Mouse (Mus musculus): ENCODE data around the gene Commd1. TPM values are rescaled to one million over a fixed set of nuclear protein-coding genes. Genes with fewer than 3 reads are reported as not detected.

The Commd1 gene
- polyA plus RNA-seq, 1 experiment from 2014 or later, result 127 TPM

- H3K27me3 ChIP-seq, result no peaks in the 10 kb centered on the region
- in situ Hi-C loops (cut with MboI; ENCODE audit: low pct_unique_long_range_greater_than_20kb), result no loop called here
- no peak for DNase-seq (ENCODE audit: low read depth, low spot score)
- ChIA-PET CTCF (interaction anchor here (0.6 to 1.2 kb wide), 3 partner anchors 13 to 164 kb away, joined by 3 read pairs; no protein-coding TSS in a partner anchor), POLR2A (no interaction called here)
- TF ChIP-seq CTCF (IDR thresholded peaks at IDR 0.05), result no peak
- no peak for ATAC-seq
Measured at GRCm38 (mm10) chr11:22900041-22900440, 82.1 kb downstream of the Commd1 start.

- DNase-seq (ENCODE audit: low read depth, low spot score), result no peak
- no peak for TF ChIP-seq CTCF (IDR thresholded peaks at IDR 0.05)
- ChIA-PET CTCF (interaction anchor here (1.2 to 1.6 kb wide), 2 partner anchors 30 to 41 kb away, joined by 3 to 6 read pairs; no protein-coding TSS in a partner anchor), POLR2A (no interaction called here)
- no peak for ATAC-seq
- in situ Hi-C loops (cut with MboI; ENCODE audit: low pct_unique_long_range_greater_than_20kb), result no loop called here
- no peaks in the 10 kb centered on the region for H3K27me3 ChIP-seq
Measured at GRCm38 (mm10) chr11:22897642-22898041, 84.5 kb downstream of the Commd1 start.

GRCm38 (mm10) chr11:22897127-22897526, 85.1 kb downstream of the Commd1 start:
- ATAC-seq (no peak), DNase-seq (ENCODE audit: low read depth, low spot score) (no peak)
- no peak for TF ChIP-seq CTCF (IDR thresholded peaks at IDR 0.05)
- in situ Hi-C loops (cut with MboI; ENCODE audit: low pct_unique_long_range_greater_than_20kb), result no loop called here
- H3K27me3 ChIP-seq, result no peaks in the 10 kb centered on the region
- CTCF ChIA-PET, result interaction anchor here (1.6 kb wide), 1 partner anchor 29 kb away, joined by 6 read pairs; no protein-coding TSS in a partner anchor
- POLR2A ChIA-PET, result no interaction called here

- H3K27me3 ChIP-seq, result no peaks in the 10 kb centered on the region
- no peak for ATAC-seq
- in situ Hi-C loops (cut with MboI; ENCODE audit: low pct_unique_long_range_greater_than_20kb), result no loop called here
- TF ChIP-seq CTCF (IDR thresholded peaks at IDR 0.05), result no peak
- DNase-seq (ENCODE audit: low read depth, low spot score), result no peak
- POLR2A ChIA-PET, result no interaction called here
- CTCF ChIA-PET, result interaction anchor here (1.0 to 1.8 kb wide), 3 partner anchors 11 to 30 kb away, joined by 3 to 5 read pairs (median 3); no protein-coding TSS in a partner anchor
Measured at GRCm38 (mm10) chr11:22893075-22893474, 89.1 kb downstream of the Commd1 start.

GRCm38 (mm10) chr11:22892466-22892865, 89.7 kb downstream of the Commd1 start:
- ATAC-seq (no peak), DNase-seq (ENCODE audit: low read depth, low spot score) (no peak)
- no peak for TF ChIP-seq CTCF (IDR thresholded peaks at IDR 0.05)
- in situ Hi-C loops (cut with MboI; ENCODE audit: low pct_unique_long_range_greater_than_20kb), result no loop called here
- H3K27me3 ChIP-seq, result no peaks in the 10 kb centered on the region
- ChIA-PET CTCF (interaction anchor here (1.0 to 1.8 kb wide), 3 partner anchors 11 to 30 kb away, joined by 3 to 5 read pairs (median 3); no protein-coding TSS in a partner anchor), POLR2A (no interaction called here)

GRCm38 (mm10) chr11:22891876-22892275, 90.3 kb downstream of the Commd1 start:
- ATAC-seq, result no peak

DNA sequence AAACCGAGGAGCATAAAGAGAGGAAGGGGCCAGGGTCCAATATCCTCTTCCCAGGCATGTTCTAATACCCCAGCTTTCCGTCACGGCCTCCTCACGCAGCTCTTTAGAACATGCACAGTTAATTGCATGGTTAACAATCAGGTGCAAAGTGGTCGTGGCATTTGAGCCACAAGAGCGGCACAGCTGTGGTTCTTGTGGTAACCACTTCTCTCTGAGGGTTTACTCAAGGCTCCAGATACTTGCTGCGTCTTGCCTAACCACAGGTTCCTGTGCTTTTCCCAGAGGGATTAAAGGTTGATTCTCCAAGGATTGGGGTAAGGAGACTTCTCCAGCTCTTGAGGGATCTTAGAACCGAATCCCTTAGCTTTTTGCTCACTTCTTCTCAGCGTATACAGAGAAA, 90.9 kb downstream of the Commd1 start:
- H3K27me3 ChIP-seq, result no peaks in the 10 kb centered on the region
- ChIA-PET CTCF (interaction anchor here (0.9 to 1.0 kb wide), 2 partner anchors 19 to 46 kb away, joined by 3 read pairs; no protein-coding TSS in a partner anchor), POLR2A (interaction anchor here (1.2 kb wide), 1 partner anchor 19 kb away, joined by 3 read pairs; no protein-coding TSS in a partner anchor)
- TF ChIP-seq CTCF (IDR thresholded peaks at IDR 0.05), result no peak
- no peak for ATAC-seq
- no peak for DNase-seq (ENCODE audit: low read depth, low spot score)
- in situ Hi-C loops (cut with MboI; ENCODE audit: low pct_unique_long_range_greater_than_20kb), result no loop called here

More at GRCm38 (mm10) chr11:22891876-22892275, 90.3 kb downstream of the Commd1 start:
- TF ChIP-seq CTCF (IDR thresholded peaks at IDR 0.05), result no peak
- ChIA-PET CTCF (interaction anchor here (1.1 to 1.8 kb wide), 2 partner anchors 12 to 29 kb away, joined by 3 to 5 read pairs; no protein-coding TSS in a partner anchor), POLR2A (no interaction called here)
- in situ Hi-C loops (cut with MboI; ENCODE audit: low pct_unique_long_range_greater_than_20kb), result no loop called here
- no peaks in the 10 kb centered on the region for H3K27me3 ChIP-seq
- no peak for DNase-seq (ENCODE audit: low read depth, low spot score)

- CTCF ChIA-PET, result no interaction called here
- DNase-seq (ENCODE audit: low read depth, low spot score) (no peak), ATAC-seq (no peak)
- POLR2A ChIA-PET, result interaction anchor here (0.6 kb wide), 1 partner anchor 74 kb away, joined by 3 read pairs; no protein-coding TSS in a partner anchor
- TF ChIP-seq CTCF (IDR thresholded peaks at IDR 0.05), result no peak
- H3K27me3 ChIP-seq, result no peaks in the 10 kb centered on the region
- in situ Hi-C loops (cut with MboI; ENCODE audit: low pct_unique_long_range_greater_than_20kb), result no loop called here
Measured at GRCm38 (mm10) chr11:22889224-22889623, 93.0 kb downstream of the Commd1 start.

- POLR2A ChIA-PET, result no interaction called here
- in situ Hi-C loops (cut with MboI; ENCODE audit: low pct_unique_long_range_greater_than_20kb), result no loop called here
- CTCF ChIA-PET, result interaction anchor here (1.3 kb wide), 1 partner anchor 29 kb away, joined by 3 read pairs; no protein-coding TSS in a partner anchor
- no peak for ATAC-seq
- no peaks in the 10 kb centered on the region for H3K27me3 ChIP-seq
- TF ChIP-seq CTCF (IDR thresholded peaks at IDR 0.05), result no peak
- DNase-seq (ENCODE audit: low read depth, low spot score), result no peak
Measured at GRCm38 (mm10) chr11:22886991-22887390, 95.2 kb downstream of the Commd1 start.

GRCm38 (mm10) chr11:22885350-22885749, 96.8 kb downstream of the Commd1 start:
- DNase-seq (ENCODE audit: low read depth, low spot score) (no peak), ATAC-seq (no peak)
- no peak for TF ChIP-seq CTCF (IDR thresholded peaks at IDR 0.05)
- POLR2A ChIA-PET, result no interaction called here
- H3K27me3 ChIP-seq, result no peaks in the 10 kb centered on the region
- in situ Hi-C loops (cut with MboI; ENCODE audit: low pct_unique_long_range_greater_than_20kb), result no loop called here
- CTCF ChIA-PET, result no interaction called here

DNA sequence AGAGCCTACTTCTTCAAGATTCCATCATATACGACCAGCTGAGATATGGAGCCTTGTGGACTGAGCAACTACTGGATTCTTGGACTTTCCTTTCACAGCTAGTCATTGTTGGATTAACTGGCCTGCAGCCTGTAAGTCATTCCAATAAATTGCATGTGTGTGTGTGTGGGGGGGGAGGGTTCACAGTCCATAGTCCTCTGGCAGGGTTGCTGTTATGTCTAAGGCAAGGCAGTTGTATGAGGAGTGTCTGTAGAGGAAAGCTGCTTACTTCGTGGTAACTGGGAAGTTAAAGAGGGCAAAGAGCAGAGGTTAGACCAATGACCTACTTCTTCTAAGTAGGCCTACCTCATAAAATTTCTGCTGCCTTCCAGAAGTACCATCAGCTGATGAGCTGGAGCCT, 98.5 kb downstream of the Commd1 start:
- ChIA-PET POLR2A (interaction anchor here (0.5 kb wide), 1 partner anchor 252 kb away, joined by 7 read pairs; no protein-coding TSS in a partner anchor), CTCF (interaction anchor here (0.9 kb wide), 1 partner anchor 22 kb away, joined by 3 read pairs; no protein-coding TSS in a partner anchor)
- no peak for DNase-seq (ENCODE audit: low read depth, low spot score)
- no peak for ATAC-seq
- no peaks in the 10 kb centered on the region for H3K27me3 ChIP-seq
- in situ Hi-C loops (cut with MboI; ENCODE audit: low pct_unique_long_range_greater_than_20kb), result no loop called here
- no peak for TF ChIP-seq CTCF (IDR thresholded peaks at IDR 0.05)
